Mouse (Mus musculus): ENCODE data around the gene Ulk4. TPM values are rescaled to one million over a fixed set of nuclear protein-coding genes. Genes with fewer than 3 reads are reported as not detected.

Ulk4 gene
- polyA plus RNA-seq, 1 experiment from 2014 or later, result 144 TPM

DNA sequence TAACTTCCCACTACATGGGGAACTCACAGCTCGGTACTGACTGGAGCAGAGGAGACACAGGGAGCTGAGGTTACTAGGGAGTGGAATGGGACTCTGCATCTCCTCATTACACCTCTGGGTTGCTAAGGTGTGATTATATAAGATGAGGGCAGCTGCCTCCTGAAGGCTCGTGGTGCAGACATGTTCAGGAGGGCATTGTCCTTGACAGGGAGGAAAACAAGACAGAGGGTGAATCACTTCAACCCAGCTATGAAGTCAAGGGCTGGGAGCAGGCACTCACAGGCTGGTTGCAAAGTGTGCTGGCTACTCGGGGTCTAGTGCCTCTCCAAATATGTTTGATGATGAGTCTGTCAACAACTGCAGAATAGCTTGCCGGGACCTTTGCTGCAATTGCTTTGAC, 290.0 kb downstream of the Ulk4 start:
- Histone ChIP-seq H3K27ac (no peak overlapping the region), H3K27me3 (replicated peaks) (no peaks in the 10 kb centered on the region), H3K36me3 (0 out of 2 replicates have a peak, but pooled peaks cover 2% of the 10 kb centered on the region), H3K9ac (no peak overlapping the region), H3K4me1 (peaks cover 24% of the 10 kb centered on the region), H3K4me2 (replicated peaks) (no peak overlapping the region), H3K4me3 (no peak overlapping the region), H3K9me3 (no peaks in the 10 kb centered on the region)
- no peak for ATAC-seq (ENCODE audit: low FRiP score, low read depth)
- WGBS, result 80% methylated on average over 4 of the region's 4 CpGs

DNA sequence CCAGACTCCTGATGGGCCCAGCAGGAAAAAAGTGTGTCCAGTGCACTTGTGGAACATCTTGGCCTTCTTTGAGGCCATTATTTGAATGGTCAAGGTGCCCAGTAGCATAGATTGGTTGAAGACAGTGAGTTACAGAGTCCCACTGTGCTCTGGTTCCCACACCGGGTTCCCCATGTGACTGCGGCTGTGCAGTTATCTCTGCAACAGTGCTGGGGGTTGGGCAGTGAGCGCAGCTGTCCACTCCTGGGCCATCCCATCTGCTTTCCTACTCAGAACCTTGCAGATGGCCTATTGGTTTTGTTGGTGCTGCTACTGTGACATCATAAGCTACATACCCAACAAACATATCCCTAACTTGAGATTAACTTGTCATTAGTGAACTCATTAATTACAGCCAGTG, 290.7 kb downstream of the Ulk4 start:
- Histone ChIP-seq H3K4me3 (no peak overlapping the region), H3K4me1 (peaks cover 24% of the 10 kb centered on the region), H3K9me3 (no peaks in the 10 kb centered on the region), H3K9ac (no peak overlapping the region), H3K27ac (no peak overlapping the region), H3K4me2 (replicated peaks) (no peak overlapping the region), H3K36me3 (0 out of 2 replicates have a peak, but pooled peaks cover 2% of the 10 kb centered on the region), H3K27me3 (replicated peaks) (no peaks in the 10 kb centered on the region)
- WGBS, result 82% methylated on average over 3 of the region's 3 CpGs
- no peak for ATAC-seq (ENCODE audit: low FRiP score, low read depth)

- 95% methylated on average over 5 of the region's 5 CpGs for WGBS
- Histone ChIP-seq H3K4me2 (replicated peaks) (no peak overlapping the region), H3K27ac (no peak overlapping the region), H3K4me1 (peaks cover 24% of the 10 kb centered on the region), H3K4me3 (no peak overlapping the region), H3K27me3 (replicated peaks) (no peaks in the 10 kb centered on the region), H3K9ac (no peak overlapping the region), H3K36me3 (0 out of 2 replicates have a peak, but pooled peaks cover 2% of the 10 kb centered on the region), H3K9me3 (no peaks in the 10 kb centered on the region)
- ATAC-seq (ENCODE audit: low FRiP score, low read depth), result no peak
Observed at GRCm38 (mm10) chr9:120985524-120985923, 291.5 kb downstream of the Ulk4 start.

DNA sequence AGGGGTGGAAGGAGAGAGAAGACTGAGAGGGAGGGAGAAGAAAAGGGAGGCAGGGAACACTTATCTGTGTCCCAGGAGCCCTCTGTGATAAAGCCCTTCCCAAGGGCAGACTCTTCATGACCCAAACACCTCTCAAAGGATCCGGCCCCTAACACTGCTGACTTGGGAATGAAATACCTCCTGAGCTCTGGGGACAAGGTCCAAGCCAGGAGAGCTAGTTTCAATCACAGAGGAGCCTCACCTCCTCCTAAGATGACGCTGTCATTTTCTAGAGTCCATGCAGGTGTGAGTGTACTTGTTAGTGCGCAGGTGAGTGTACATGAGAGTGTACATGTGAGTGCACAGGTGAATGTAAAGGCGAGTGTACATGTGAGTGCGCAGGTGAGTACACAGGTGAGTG, 292.0 kb downstream of the Ulk4 start:
- Histone ChIP-seq H3K9ac (no peak overlapping the region), H3K27ac (no peak overlapping the region), H3K9me3 (no peaks in the 10 kb centered on the region), H3K4me1 (peaks cover 20% of the 10 kb centered on the region), H3K4me2 (replicated peaks) (no peak overlapping the region), H3K36me3 (0 out of 2 replicates have a peak, but pooled peaks cover 2% of the 10 kb centered on the region), H3K4me3 (no peak overlapping the region), H3K27me3 (replicated peaks) (no peaks in the 10 kb centered on the region)
- WGBS, result 97% methylated on average over 5 of the region's 5 CpGs
- no peak for ATAC-seq (ENCODE audit: low FRiP score, low read depth)

GRCm38 (mm10) chr9:120984509-120984908, 292.5 kb downstream of the Ulk4 start:
- no peak overlapping the region for H3K9ac ChIP-seq
- no peak overlapping the region for H3K4me2 ChIP-seq (replicated peaks)
- no peak overlapping the region for H3K4me3 ChIP-seq
- H3K27me3 ChIP-seq (replicated peaks), result no peaks in the 10 kb centered on the region
- ATAC-seq (ENCODE audit: low FRiP score, low read depth), result no peak
- peaks cover 19% of the 10 kb centered on the region for H3K4me1 ChIP-seq
- H3K27ac ChIP-seq, result no peak overlapping the region
- 80% methylated on average over 5 of the region's 5 CpGs for WGBS
- H3K36me3 ChIP-seq, result 0 out of 2 replicates have a peak, but pooled peaks cover 2% of the 10 kb centered on the region
- no peaks in the 10 kb centered on the region for H3K9me3 ChIP-seq

GRCm38 (mm10) chr9:120983849-120984248, 293.1 kb downstream of the Ulk4 start:
- Histone ChIP-seq H3K9me3 (no peaks in the 10 kb centered on the region), H3K36me3 (0 out of 2 replicates have a peak, but pooled peaks cover 2% of the 10 kb centered on the region), H3K4me1 (peaks cover 16% of the 10 kb centered on the region), H3K27ac (no peak overlapping the region), H3K27me3 (replicated peaks) (no peaks in the 10 kb centered on the region), H3K4me2 (replicated peaks) (no peak overlapping the region), H3K4me3 (no peak overlapping the region), H3K9ac (no peak overlapping the region)
- no peak for ATAC-seq (ENCODE audit: low FRiP score, low read depth)
- WGBS, result 95% methylated on average over 8 of the region's 8 CpGs

DNA sequence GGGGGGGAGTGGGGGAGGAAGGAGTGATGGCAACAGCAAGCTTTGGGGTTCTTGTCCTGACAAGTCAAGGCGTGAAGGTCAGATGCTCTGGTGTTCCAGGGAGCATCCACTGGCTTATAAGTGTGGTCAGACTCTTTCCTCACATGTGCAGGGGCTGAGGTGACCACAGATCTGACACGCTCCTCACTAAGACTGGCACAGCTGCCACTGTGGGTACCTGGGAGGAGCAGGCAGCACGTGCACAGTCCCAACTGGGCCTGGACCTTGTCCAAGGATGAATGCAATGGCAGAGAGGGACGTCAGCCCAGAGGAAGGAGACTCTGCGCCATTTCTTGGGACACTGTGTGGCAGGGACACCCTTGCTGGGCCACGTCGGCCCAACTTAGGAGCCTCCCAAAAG, 295.2 kb downstream of the Ulk4 start:
- no peak overlapping the region for H3K4me2 ChIP-seq (replicated peaks)
- H3K9ac ChIP-seq, result no peak overlapping the region
- no peak for ATAC-seq (ENCODE audit: low FRiP score, low read depth)
- WGBS, result 90% methylated on average over 7 of the region's 7 CpGs
- H3K36me3 ChIP-seq, result 0 out of 2 replicates have a peak, but pooled peaks cover 2% of the 10 kb centered on the region
- H3K27ac ChIP-seq, result no peak overlapping the region
- no peak overlapping the region for H3K4me3 ChIP-seq
- no peaks in the 10 kb centered on the region for H3K4me1 ChIP-seq
- H3K9me3 ChIP-seq, result no peaks in the 10 kb centered on the region
- H3K27me3 ChIP-seq (replicated peaks), result no peaks in the 10 kb centered on the region

DNA sequence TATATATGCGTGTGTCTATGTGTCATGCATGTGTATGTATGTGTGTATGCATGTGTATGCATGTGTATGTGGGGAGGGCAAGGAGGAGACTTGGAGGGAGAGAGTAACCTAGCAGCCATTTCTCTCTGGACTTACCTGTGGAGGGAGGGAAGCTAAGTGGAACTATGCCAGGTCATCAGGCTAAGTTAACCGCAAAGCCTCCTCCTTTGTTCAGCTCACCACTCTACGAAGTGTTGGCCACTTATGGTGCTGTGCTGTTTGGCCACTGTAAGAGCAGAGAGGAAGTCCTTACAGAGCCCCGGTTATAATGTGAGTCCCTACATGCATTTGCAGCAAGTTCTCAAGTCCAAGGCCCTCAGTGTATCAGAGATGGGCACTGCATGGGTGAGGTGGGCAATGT, 300.1 kb downstream of the Ulk4 start:
- Histone ChIP-seq H3K9me3 (no peaks in the 10 kb centered on the region), H3K4me1 (no peaks in the 10 kb centered on the region), H3K4me2 (replicated peaks) (no peak overlapping the region), H3K4me3 (no peak overlapping the region), H3K27ac (no peak overlapping the region), H3K36me3 (no peaks in the 10 kb centered on the region), H3K9ac (no peak overlapping the region), H3K27me3 (replicated peaks) (no peaks in the 10 kb centered on the region)
- 97% methylated on average over 4 of the region's 4 CpGs for WGBS
- no peak for ATAC-seq (ENCODE audit: low FRiP score, low read depth)

GRCm38 (mm10) chr9:120976158-120976557, 300.8 kb downstream of the Ulk4 start:
- no peak for ATAC-seq (ENCODE audit: low FRiP score, low read depth)
- Histone ChIP-seq H3K4me1 (no peaks in the 10 kb centered on the region), H3K4me3 (no peak overlapping the region), H3K9me3 (no peaks in the 10 kb centered on the region), H3K36me3 (no peaks in the 10 kb centered on the region), H3K27ac (no peak overlapping the region), H3K4me2 (replicated peaks) (no peak overlapping the region), H3K9ac (no peak overlapping the region), H3K27me3 (replicated peaks) (no peaks in the 10 kb centered on the region)
- 74% methylated on average over 5 of the region's 5 CpGs for WGBS

GRCm38 (mm10) chr9:120974209-120974608, 302.8 kb downstream of the Ulk4 start:
- ATAC-seq (ENCODE audit: low FRiP score, low read depth), result no peak
- no peaks in the 10 kb centered on the region for H3K9me3 ChIP-seq
- no peaks in the 10 kb centered on the region for H3K4me1 ChIP-seq
- no peak overlapping the region for H3K4me3 ChIP-seq
- no peak overlapping the region for H3K27ac ChIP-seq
- no peak overlapping the region for H3K4me2 ChIP-seq (replicated peaks)
- H3K9ac ChIP-seq, result no peak overlapping the region
- H3K36me3 ChIP-seq, result peaks cover 9% of the 10 kb centered on the region
- H3K27me3 ChIP-seq (replicated peaks), result no peaks in the 10 kb centered on the region
- WGBS, result 86% methylated on average over 2 of the region's 2 CpGs

DNA sequence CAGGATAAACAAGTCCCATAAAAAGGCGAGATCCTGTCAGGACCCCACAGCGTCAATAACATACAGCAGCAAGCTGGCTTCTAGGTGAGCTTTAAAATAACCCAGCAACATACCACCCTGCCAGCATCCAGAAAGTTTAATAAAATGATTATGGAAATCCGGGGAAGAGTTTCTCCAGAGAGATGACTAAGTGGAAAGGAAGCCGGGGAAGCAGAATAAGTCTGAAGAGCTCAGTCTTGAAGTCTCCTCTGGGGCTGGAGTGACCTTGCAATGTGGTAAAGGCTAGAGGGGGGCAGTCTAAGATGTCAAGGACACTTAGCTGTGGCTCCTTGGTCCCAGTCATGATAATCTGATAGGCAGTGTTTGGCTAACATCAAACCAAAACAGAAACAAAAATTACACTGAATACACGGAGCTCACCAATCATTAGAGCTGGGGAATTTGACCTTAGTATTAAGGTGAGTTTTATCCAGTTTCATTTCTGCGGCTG, 303.9 kb downstream of the Ulk4 start:
- no peak overlapping the region for H3K27ac ChIP-seq
- H3K27me3 ChIP-seq (replicated peaks), result no peaks in the 10 kb centered on the region
- H3K9ac ChIP-seq, result no peak overlapping the region
- no peak overlapping the region for H3K4me2 ChIP-seq (replicated peaks)
- H3K4me3 ChIP-seq, result no peak overlapping the region
- WGBS, result 83% methylated on average over 6 of the region's 6 CpGs
- no peaks in the 10 kb centered on the region for H3K4me1 ChIP-seq
- peaks cover 20% of the 10 kb centered on the region for H3K36me3 ChIP-seq
- H3K9me3 ChIP-seq, result no peaks in the 10 kb centered on the region
- ATAC-seq (ENCODE audit: low FRiP score, low read depth), result no peak

GRCm38 (mm10) chr9:120965007-120965406, 312.0 kb downstream of the Ulk4 start:
- Histone ChIP-seq H3K4me3 (no peak overlapping the region), H3K9me3 (no peaks in the 10 kb centered on the region), H3K4me1 (peaks cover 6% of the 10 kb centered on the region; the same call in 1 of the 2 replicates), H3K4me2 (replicated peaks) (no peak overlapping the region), H3K27me3 (replicated peaks) (no peaks in the 10 kb centered on the region), H3K27ac (no peak overlapping the region), H3K36me3 (peaks cover 98% of the 10 kb centered on the region), H3K9ac (no peak overlapping the region)
- WGBS, result 89% methylated on average over 10 of the region's 10 CpGs
- ATAC-seq (ENCODE audit: low FRiP score, low read depth), result no peak

DNA sequence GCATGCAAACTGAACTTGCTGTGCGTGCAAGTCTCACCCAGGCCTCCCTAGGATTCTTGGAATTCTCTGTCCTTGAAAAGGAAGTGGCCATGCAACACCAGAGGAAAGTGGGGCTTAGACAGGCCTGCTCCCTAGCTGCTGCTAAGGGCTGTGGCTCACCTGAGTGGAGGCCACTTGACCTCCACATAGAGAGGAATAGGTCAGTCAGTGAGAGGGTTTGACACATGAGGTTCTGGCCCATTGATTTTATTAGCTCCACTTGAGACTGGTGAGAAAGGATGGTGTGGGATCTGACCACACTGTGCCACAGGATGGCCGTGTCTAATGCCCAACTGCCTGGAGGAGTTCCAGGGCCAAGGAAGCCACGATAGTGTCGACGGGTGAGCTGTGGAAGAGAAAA, 312.8 kb downstream of the Ulk4 start:
- ATAC-seq (ENCODE audit: low FRiP score, low read depth), result no peak
- peaks cover 6% of the 10 kb centered on the region; the same call in 1 of the 2 replicates for H3K4me1 ChIP-seq
- H3K4me3 ChIP-seq, result no peak overlapping the region
- WGBS, result 79% methylated on average over 5 of the region's 5 CpGs
- H3K27me3 ChIP-seq (replicated peaks), result no peaks in the 10 kb centered on the region
- no peak overlapping the region for H3K4me2 ChIP-seq (replicated peaks)
- no peak overlapping the region for H3K27ac ChIP-seq
- no peaks in the 10 kb centered on the region for H3K9me3 ChIP-seq
- peaks cover 98% of the 10 kb centered on the region for H3K36me3 ChIP-seq
- no peak overlapping the region for H3K9ac ChIP-seq
